Mouse (Mus musculus): ENCODE measurements around the gene Prrc2b. TPM values are rescaled to one million over a fixed set of nuclear protein-coding genes. Genes with fewer than 3 reads are reported as not detected.

The Prrc2b gene
- polyA plus RNA-seq, 1 experiment from 2014 or later, result 44.8 TPM

- peak; percentile 48; the same call in 1 of the 2 replicates for ATAC-seq (ENCODE audit: insufficient number of reproducible peaks, insufficient read depth, low FRiP score, low TSS enrichment, low read depth)
- peak overlapping the region; percentile 71 for H3K4me3 ChIP-seq
- no peaks in the 10 kb centered on the region for H3K27me3 ChIP-seq
- H3K4me2 ChIP-seq, result peak overlapping the region; percentile 85
- no peaks in the 10 kb centered on the region for H3K9me3 ChIP-seq
- H3K27ac ChIP-seq, result peak overlapping the region; percentile 85
- peak overlapping the region; percentile 82 for H3K9ac ChIP-seq
- peaks cover 37% of the 10 kb centered on the region for H3K36me3 ChIP-seq
- WGBS, result under 1% methylated on average over 20 of the region's 20 CpGs
- peaks cover 23% of the 10 kb centered on the region for H3K4me1 ChIP-seq
Measured at GRCm38 (mm10) chr2:32236760-32237487, 86.0 kb downstream of the Prrc2b start.

DNA sequence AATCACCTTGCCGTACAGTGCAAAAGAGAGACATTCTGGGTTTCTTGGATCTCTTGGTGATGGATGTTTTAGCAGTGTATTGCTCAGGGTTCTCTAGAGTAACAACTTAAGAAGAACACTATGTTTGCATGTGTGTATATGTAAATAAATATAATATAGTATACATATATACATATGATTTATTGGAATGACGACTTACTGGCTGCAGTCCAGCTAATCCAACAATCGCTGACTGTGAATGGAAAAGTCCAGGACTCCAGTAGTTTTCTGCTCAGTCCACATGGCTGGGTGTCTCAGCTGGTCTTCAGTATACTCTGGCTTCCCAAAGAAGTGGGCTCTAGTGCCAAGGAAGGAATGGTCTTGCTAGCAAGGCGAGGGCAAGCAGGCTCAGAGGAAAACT, 86.7 kb downstream of the Prrc2b start:
- Histone ChIP-seq H3K4me1 (peaks cover 23% of the 10 kb centered on the region), H3K27ac (peak overlapping the region; percentile 85; the same call in 1 of the 2 replicates), H3K4me2 (peak overlapping the region; percentile 85), H3K4me3 (peak overlapping the region; percentile 71), H3K36me3 (peaks cover 33% of the 10 kb centered on the region), H3K9me3 (no peaks in the 10 kb centered on the region), H3K9ac (peak overlapping the region; percentile 82), H3K27me3 (no peaks in the 10 kb centered on the region)
- WGBS, result 42% methylated on average over 4 of the region's 4 CpGs
- ATAC-seq (ENCODE audit: insufficient number of reproducible peaks, insufficient read depth, low FRiP score, low TSS enrichment, low read depth), result no peak

DNA sequence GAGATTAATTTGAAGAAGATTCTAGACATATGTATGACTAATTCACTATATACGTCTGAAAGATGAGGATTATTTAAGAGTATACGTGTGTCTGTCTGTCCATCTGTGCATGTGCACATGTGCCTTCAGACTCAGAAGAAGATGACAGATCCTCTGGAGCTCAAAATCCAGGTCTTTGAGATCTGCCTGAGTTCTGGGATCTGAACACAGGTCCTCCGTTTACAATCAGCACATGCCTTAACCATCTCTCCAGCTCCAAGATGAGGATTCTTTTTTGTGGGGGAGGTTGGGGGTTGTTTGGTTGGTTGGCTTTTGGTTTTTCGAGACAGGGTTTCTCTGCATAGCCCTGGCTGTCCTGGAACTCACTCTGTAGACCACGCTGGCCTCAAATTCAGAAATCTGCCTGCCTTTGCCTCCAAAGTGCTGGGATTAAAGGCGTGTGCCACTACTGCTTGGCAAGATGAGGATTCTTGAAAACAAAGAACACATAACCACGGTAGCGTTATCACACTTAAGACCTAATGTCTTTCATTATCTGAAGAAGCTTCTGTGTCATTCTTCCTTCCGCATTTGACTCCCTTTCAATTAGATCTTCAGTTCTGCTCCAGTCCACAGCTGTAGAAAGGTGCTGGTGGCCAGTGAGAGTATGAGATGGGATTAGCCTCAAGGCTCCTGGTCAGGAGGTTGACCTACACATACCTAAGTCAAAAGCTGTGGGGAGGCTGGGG, 88.0 kb downstream of the Prrc2b start:
- ATAC-seq (ENCODE audit: insufficient number of reproducible peaks, insufficient read depth, low FRiP score, low TSS enrichment, low read depth), result no peak
- H3K27ac ChIP-seq, result no peak overlapping the region
- 90% methylated on average over 9 of the region's 9 CpGs for WGBS
- no peak overlapping the region for H3K4me2 ChIP-seq
- peaks cover 32% of the 10 kb centered on the region for H3K36me3 ChIP-seq
- no peak overlapping the region for H3K4me3 ChIP-seq
- no peaks in the 10 kb centered on the region for H3K9me3 ChIP-seq
- no peaks in the 10 kb centered on the region for H3K27me3 ChIP-seq
- H3K4me1 ChIP-seq, result peaks cover 23% of the 10 kb centered on the region
- no peak overlapping the region for H3K9ac ChIP-seq

GRCm38 (mm10) chr2:32240591-32240990, 89.7 kb downstream of the Prrc2b start:
- 87% methylated on average over 5 of the region's 5 CpGs for WGBS
- H3K36me3 ChIP-seq, result peaks cover 43% of the 10 kb centered on the region

GRCm38 (mm10) chr2:32242986-32243385, 92.1 kb downstream of the Prrc2b start:
- 88% methylated on average over 4 of the region's 4 CpGs for WGBS
- Histone ChIP-seq H3K27me3 (no peaks in the 10 kb centered on the region), H3K9ac (no peak overlapping the region), H3K9me3 (no peaks in the 10 kb centered on the region), H3K4me1 (peaks cover 1% of the 10 kb centered on the region; the same call in 1 of the 2 replicates), H3K27ac (no peak overlapping the region), H3K36me3 (peaks cover 66% of the 10 kb centered on the region), H3K4me2 (no peak overlapping the region), H3K4me3 (no peak overlapping the region)
- no peak for ATAC-seq (ENCODE audit: insufficient number of reproducible peaks, insufficient read depth, low FRiP score, low TSS enrichment, low read depth)

More at GRCm38 (mm10) chr2:32240591-32240990, 89.7 kb downstream of the Prrc2b start:
- H3K4me1 ChIP-seq, result peaks cover 8% of the 10 kb centered on the region
- H3K9ac ChIP-seq, result no peak overlapping the region
- no peak overlapping the region for H3K27ac ChIP-seq
- no peaks in the 10 kb centered on the region for H3K27me3 ChIP-seq
- no peaks in the 10 kb centered on the region for H3K9me3 ChIP-seq
- no peak overlapping the region for H3K4me2 ChIP-seq
- no peak for ATAC-seq (ENCODE audit: insufficient number of reproducible peaks, insufficient read depth, low FRiP score, low TSS enrichment, low read depth)
- H3K4me3 ChIP-seq, result no peak overlapping the region

GRCm38 (mm10) chr2:32246741-32247140, 95.9 kb downstream of the Prrc2b start:
- WGBS, result 82% methylated on average over 4 of the region's 4 CpGs
- 0 out of 2 replicates have a peak overlapping the region, but pooled peaks have one; percentile 11 for H3K9ac ChIP-seq
- H3K4me1 ChIP-seq, result no peaks in the 10 kb centered on the region
- peaks cover 95% of the 10 kb centered on the region for H3K36me3 ChIP-seq
- no peak overlapping the region for H3K27ac ChIP-seq
- no peaks in the 10 kb centered on the region for H3K9me3 ChIP-seq
- no peak overlapping the region for H3K4me2 ChIP-seq
- ATAC-seq (ENCODE audit: insufficient number of reproducible peaks, insufficient read depth, low FRiP score, low TSS enrichment, low read depth), result no peak
- H3K27me3 ChIP-seq, result no peaks in the 10 kb centered on the region
- no peak overlapping the region for H3K4me3 ChIP-seq

DNA sequence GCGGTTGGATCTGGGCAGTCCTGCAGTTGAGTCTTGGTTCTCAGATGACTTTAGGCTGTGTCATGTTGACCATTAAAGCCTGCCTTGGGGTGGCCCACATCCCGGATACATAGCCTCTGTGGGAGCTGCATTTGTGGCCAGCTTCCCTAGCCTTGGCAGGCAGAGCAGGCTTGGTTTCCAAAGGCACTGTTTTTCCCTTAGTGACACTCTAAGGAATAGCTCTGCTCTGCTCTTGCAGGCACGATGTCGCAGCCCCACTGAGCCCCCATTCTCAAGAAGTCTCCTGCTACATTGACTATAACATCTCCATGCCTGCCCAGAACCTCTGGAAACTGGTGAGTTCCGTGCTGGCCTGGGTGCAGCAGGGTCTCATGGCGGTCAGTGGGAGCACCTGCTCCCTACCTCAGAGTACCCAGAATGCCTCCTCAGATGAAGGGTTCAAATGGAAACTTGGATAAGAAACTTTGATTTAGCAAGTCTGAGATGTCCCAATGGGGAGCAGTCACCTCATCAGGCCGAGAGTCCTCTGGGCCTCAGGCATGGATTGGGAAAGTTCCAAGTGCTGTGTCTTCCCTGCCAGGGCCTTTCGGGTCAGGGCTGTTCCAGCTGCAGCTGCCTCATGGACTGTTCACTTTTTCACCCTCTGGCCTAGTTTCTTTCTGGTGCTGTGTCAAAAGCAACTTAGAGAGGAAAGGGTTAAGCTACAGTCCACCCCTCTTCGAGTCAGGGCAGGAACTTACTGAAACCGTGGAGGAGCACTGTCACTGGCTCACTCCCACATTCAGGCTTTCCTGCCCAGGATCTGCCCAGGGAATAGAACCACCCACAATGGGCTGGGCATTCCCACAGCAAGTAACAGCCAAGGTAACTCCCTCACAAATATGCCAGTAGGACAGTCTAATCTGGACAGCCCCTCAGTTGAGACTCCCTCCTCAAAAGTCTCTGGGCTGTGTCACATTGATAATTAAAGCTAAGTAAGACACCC, 97.8 kb downstream of the Prrc2b start:
- no peak overlapping the region for H3K9ac ChIP-seq
- no peak overlapping the region for H3K4me3 ChIP-seq
- no peak for ATAC-seq (ENCODE audit: insufficient number of reproducible peaks, insufficient read depth, low FRiP score, low TSS enrichment, low read depth)
- no peaks in the 10 kb centered on the region for H3K4me1 ChIP-seq
- no peak overlapping the region for H3K4me2 ChIP-seq
- H3K9me3 ChIP-seq, result no peaks in the 10 kb centered on the region
- 77% methylated on average over 10 of the region's 10 CpGs for WGBS
- H3K36me3 ChIP-seq, result peaks cover 99% of the 10 kb centered on the region
- H3K27ac ChIP-seq, result no peak overlapping the region
- no peaks in the 10 kb centered on the region for H3K27me3 ChIP-seq

DNA sequence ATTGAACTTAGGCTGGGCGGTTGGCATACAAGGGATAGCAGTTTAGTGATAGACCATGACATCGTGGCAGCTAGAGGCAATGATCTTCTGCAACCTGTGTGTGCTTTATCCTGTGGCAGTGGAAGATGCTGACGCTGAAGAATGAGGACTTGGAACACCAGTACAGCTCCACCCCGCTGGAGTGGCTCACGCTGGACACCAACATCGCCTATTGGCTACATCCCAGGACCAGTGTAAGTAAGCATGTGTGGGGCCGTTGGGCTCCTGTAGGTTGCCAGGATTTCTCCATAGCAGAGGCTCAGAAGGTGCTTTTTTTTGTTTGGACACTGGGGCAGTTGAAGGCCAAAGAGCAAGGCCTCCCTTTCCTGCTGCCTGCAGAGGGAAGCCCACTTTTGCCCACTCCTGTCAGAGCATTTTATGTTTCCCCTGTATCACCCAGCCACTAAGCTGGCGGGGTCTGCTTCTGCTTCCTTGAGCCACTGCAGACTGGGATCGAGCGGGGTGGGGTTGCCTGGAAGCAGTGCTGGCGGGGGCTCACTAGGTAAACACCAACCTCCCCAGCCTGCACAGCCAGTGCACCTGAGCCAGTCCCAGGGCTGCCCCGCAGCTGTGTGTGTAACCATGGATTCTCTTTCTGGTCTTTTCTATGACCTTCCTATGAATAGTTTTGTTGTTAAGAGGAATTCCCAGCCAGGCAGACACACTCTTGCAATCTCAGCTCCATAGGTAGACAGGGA, 101.1 kb downstream of the Prrc2b start:
- ATAC-seq (ENCODE audit: insufficient number of reproducible peaks, insufficient read depth, low FRiP score, low TSS enrichment, low read depth), result no peak
- Histone ChIP-seq H3K27ac (no peak overlapping the region), H3K4me1 (no peaks in the 10 kb centered on the region), H3K4me2 (no peak overlapping the region), H3K36me3 (peaks cover 94% of the 10 kb centered on the region), H3K4me3 (no peak overlapping the region), H3K9ac (no peak overlapping the region), H3K27me3 (no peaks in the 10 kb centered on the region), H3K9me3 (no peaks in the 10 kb centered on the region)
- 91% methylated on average over 12 of the region's 12 CpGs for WGBS

GRCm38 (mm10) chr2:32252658-32253057, 101.8 kb downstream of the Prrc2b start:
- Histone ChIP-seq H3K4me1 (no peaks in the 10 kb centered on the region), H3K9me3 (no peaks in the 10 kb centered on the region), H3K4me3 (no peak overlapping the region), H3K4me2 (no peak overlapping the region), H3K36me3 (peaks cover 94% of the 10 kb centered on the region), H3K9ac (no peak overlapping the region), H3K27ac (no peak overlapping the region), H3K27me3 (no peaks in the 10 kb centered on the region)
- no peak for ATAC-seq (ENCODE audit: insufficient number of reproducible peaks, insufficient read depth, low FRiP score, low TSS enrichment, low read depth)
- WGBS, result 87% methylated on average over 5 of the region's 5 CpGs

DNA sequence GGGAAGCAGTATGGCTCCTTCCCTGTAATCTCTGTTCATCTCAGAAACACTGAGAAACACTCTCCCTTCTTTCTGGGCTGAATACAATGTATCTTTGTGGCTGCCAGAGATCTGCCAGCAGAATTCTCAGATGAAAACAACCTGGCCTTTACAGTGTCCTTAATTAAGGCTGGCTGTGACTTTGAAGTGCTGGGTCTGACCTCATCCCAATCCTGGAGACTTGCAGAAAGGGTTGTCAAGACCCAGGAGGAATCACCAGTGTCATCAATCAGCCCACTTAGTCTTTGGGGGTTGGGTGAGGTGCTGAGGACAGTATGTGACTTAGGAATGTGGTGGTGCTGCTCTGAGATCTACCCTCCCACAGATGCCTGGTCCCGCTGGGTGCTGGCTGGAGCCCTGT, 102.5 kb downstream of the Prrc2b start:
- H3K9ac ChIP-seq, result no peak overlapping the region
- peaks cover 93% of the 10 kb centered on the region for H3K36me3 ChIP-seq
- no peaks in the 10 kb centered on the region for H3K9me3 ChIP-seq
- no peaks in the 10 kb centered on the region for H3K4me1 ChIP-seq
- 93% methylated on average over 1 of the region's 1 CpGs for WGBS
- H3K4me3 ChIP-seq, result no peak overlapping the region
- no peak overlapping the region for H3K4me2 ChIP-seq
- no peak overlapping the region for H3K27ac ChIP-seq
- no peak for ATAC-seq (ENCODE audit: insufficient number of reproducible peaks, insufficient read depth, low FRiP score, low TSS enrichment, low read depth)
- H3K27me3 ChIP-seq, result no peaks in the 10 kb centered on the region

- Histone ChIP-seq H3K9me3 (no peaks in the 10 kb centered on the region), H3K27me3 (no peaks in the 10 kb centered on the region), H3K4me2 (no peak overlapping the region), H3K4me3 (no peak overlapping the region), H3K4me1 (peaks cover 10% of the 10 kb centered on the region), H3K9ac (no peak overlapping the region), H3K27ac (no peak overlapping the region), H3K36me3 (peaks cover 84% of the 10 kb centered on the region)
- 85% methylated on average over 5 of the region's 5 CpGs for WGBS
- no peak for ATAC-seq (ENCODE audit: insufficient number of reproducible peaks, insufficient read depth, low FRiP score, low TSS enrichment, low read depth)
Measured at GRCm38 (mm10) chr2:32254563-32254962, 103.7 kb downstream of the Prrc2b start.

Measured in embryonic facial prominence, embryonic 13.5 days (tissue).